Mouse (Mus musculus) ES-E14 (cell line): Measurements from ENCODE around the gene Lypd9. TPM values are rescaled to one million over a fixed set of nuclear protein-coding genes. Genes with fewer than 3 reads are reported as not detected.

Experiments
- DNase-seq: peaks from one replicate; pipeline ENCODE4 v3.0.0-alpha.2; 2013; ENCODE audit warnings: low read depth, low spot score
- H3K27ac ChIP-seq: 2 replicates; pipeline ENCODE4 v1.5.1; 2012; ENCODE audit warnings: low read depth, mild to moderate bottlenecking, low read length, moderate library complexity, mixed read lengths; ENCODE audit not compliant: poor library complexity, insufficient read depth, severe bottlenecking
- H3K36me3 ChIP-seq: 2 replicates; pipeline ENCODE4 v1.6.1; 2012; ENCODE audit warnings: mild to moderate bottlenecking, low read length, moderate library complexity, mixed read lengths; ENCODE audit not compliant: control insufficient read depth, poor library complexity, insufficient read depth, severe bottlenecking
- H3K4me1 ChIP-seq, 2 experiments: fragments of 150-350 bp in 1 of 2; sonication (generic) in 1 of 2; 2 replicates each; pipeline ENCODE4 v1.6.1; 2012; ENCODE audit warnings: low read length in 2 of 2, mild to moderate bottlenecking in 1 of 2, mixed read lengths in 1 of 2; ENCODE audit not compliant: control insufficient read depth in 2 of 2, insufficient read depth in 2 of 2, poor library complexity in 1 of 2
- H3K4me3 ChIP-seq, 2 experiments: fragments of 150-350 bp in 1 of 2; sonication (generic) in 1 of 2; 2 replicates each; pipeline ENCODE4 v1.5.1; 2012; ENCODE audit warnings: low read length in 2 of 2, low read depth in 1 of 2, mild to moderate bottlenecking in 1 of 2, mixed read lengths in 1 of 2; ENCODE audit not compliant: insufficient read depth in 1 of 2, poor library complexity in 1 of 2, severe bottlenecking in 1 of 2
- H3K9ac ChIP-seq: 2 replicates; pipeline ENCODE4 v1.6.1; 2012; ENCODE audit warnings: low read depth, mild to moderate bottlenecking, low read length, mixed read lengths; ENCODE audit not compliant: poor library complexity, insufficient read depth, severe bottlenecking
- H3K9me3 ChIP-seq: fragments of 150-350 bp; sonication (generic); 2 replicates; pipeline ENCODE4 v1.6.1; 2012; ENCODE audit warnings: low read depth, mild to moderate bottlenecking, low read length; ENCODE audit not compliant: control insufficient read depth, insufficient read depth
- CHD2 ChIP-seq: IDR thresholded peaks from 2 replicates; pipeline ENCODE4 v1.6.1; 2014; ENCODE audit warnings: mild to moderate bottlenecking, low read depth, low read length, inconsistent platforms
- HCFC1 ChIP-seq: IDR thresholded peaks from 2 replicates; pipeline ENCODE4 v1.6.1; 2012; ENCODE audit warnings: low read length, inconsistent platforms, borderline replicate concordance; ENCODE audit not compliant: insufficient read depth
- MAFK ChIP-seq: IDR thresholded peaks from 2 replicates; pipeline ENCODE4 v1.6.1; 2014; ENCODE audit warnings: mild to moderate bottlenecking, low read depth, low read length, inconsistent platforms; ENCODE audit not compliant: insufficient read depth
- ZC3H11A ChIP-seq: IDR thresholded peaks from 2 replicates; pipeline ENCODE4 v1.6.1; 2012; ENCODE audit warnings: low read depth, mild to moderate bottlenecking, inconsistent platforms, low read length, borderline replicate concordance
- ZNF384 ChIP-seq: IDR thresholded peaks from 2 replicates; pipeline ENCODE4 v1.6.1; 2012; ENCODE audit warnings: low read depth, low read length, inconsistent platforms
- in situ Hi-C, 2 experiments: fragments of 600-800 bp; cut with MboI; formaldehyde crosslinking; loops; one replicate each; pipeline ENCODE4 v1.15.1; 2025; ENCODE audit warnings: low sequenced_read_pairs in 2 of 2, inconsistent platforms in 1 of 2; ENCODE audit not compliant: unreplicated experiment in 2 of 2
- total RNA-seq: library from RNA; depleted of rRNA; stranded (reverse); fragments of 300-350 nt; gene quantifications from 2 replicates; pipeline ENCODE4 v1.2.3, GENCODE M21; 2012

Lypd9 gene
- total RNA-seq, 1 experiment, result not detected

GRCm38 (mm10) chr11:58462170-58462569 is 9.4 kb upstream of the Lypd9 start, which contains the start of gene Olfr30:
Olfr30 (minus strand) TSS chr11:58462270.
- in situ Hi-C loops, result no loop called here
- no peak for DNase-seq
- Histone ChIP-seq H3K9me3 (no peaks in the 10 kb centered on the region), H3K27ac (no peak within 1 kb of the TSS), H3K9ac (no peak within 1 kb of the TSS), H3K4me1 (no peaks in the 10 kb centered on the region), H3K4me3 (no peak within 1 kb of the TSS), H3K36me3 (no peaks in the 10 kb centered on the region)
- TF ChIP-seq ZC3H11A, result no peak
- no peak for TF ChIP-seq MAFK
- TF ChIP-seq ZNF384, result no peak
- TF ChIP-seq CHD2, result no peak

GRCm38 (mm10) chr11:58453592-58453991 is 869 bp upstream of the Lypd9 start:
- no peaks in the 10 kb centered on the region for H3K36me3 ChIP-seq
- no peak for DNase-seq
- no peak overlapping the region for H3K27ac ChIP-seq
- no peak overlapping the region for H3K9ac ChIP-seq
- no peaks in the 10 kb centered on the region for H3K9me3 ChIP-seq
- no peak overlapping the region for H3K4me3 ChIP-seq
- TF ChIP-seq HCFC1, result no peak
- no peak for TF ChIP-seq ZNF384
- no peak for TF ChIP-seq MAFK
- no peak for TF ChIP-seq ZC3H11A
- in situ Hi-C loops, result no loop called here
- H3K4me1 ChIP-seq, result no peaks in the 10 kb centered on the region

- no peak for DNase-seq
- Histone ChIP-seq H3K9me3 (no peaks in the 10 kb centered on the region), H3K27ac (no peak overlapping the region), H3K36me3 (no peaks in the 10 kb centered on the region), H3K4me1 (no peaks in the 10 kb centered on the region), H3K4me3 (no peak overlapping the region), H3K9ac (no peak overlapping the region)
- in situ Hi-C loops, result no loop called here
- no peak for TF ChIP-seq MAFK
- TF ChIP-seq ZC3H11A, result no peak
- no peak for TF ChIP-seq CHD2
- TF ChIP-seq HCFC1, result no peak
- no peak for TF ChIP-seq ZNF384
Observed at GRCm38 (mm10) chr11:58437866-58438265, 14.9 kb downstream of the Lypd9 start.

- Histone ChIP-seq H3K4me1 (no peaks in the 10 kb centered on the region), H3K4me3 (no peak within 1 kb of the TSS), H3K9ac (no peak within 1 kb of the TSS), H3K9me3 (no peaks in the 10 kb centered on the region), H3K27ac (no peak within 1 kb of the TSS), H3K36me3 (no peaks in the 10 kb centered on the region)
- DNase-seq, result no peak
- TF ChIP-seq ZNF384 (no peak), ZC3H11A (no peak), CHD2 (no peak), HCFC1 (no peak), MAFK (no peak)
- in situ Hi-C loops, result no loop called here
Observed at GRCm38 (mm10) chr11:58432259-58432658, 20.5 kb downstream of the Lypd9 start, which contains the start of gene Gm12253. Gm12253 (plus strand) TSS chr11:58432559.

GRCm38 (mm10) chr11:58420815-58421214 is 31.9 kb downstream of the Lypd9 start, which contains the start of gene 1810065E05Rik:
1810065E05Rik (plus strand) TSS chr11:58421111.
- TF ChIP-seq CHD2 (no peak), ZNF384 (no peak), HCFC1 (no peak), MAFK (no peak), ZC3H11A (no peak)
- H3K36me3 ChIP-seq, result no peaks in the 10 kb centered on the region
- H3K27ac ChIP-seq, result no peak within 1 kb of the TSS
- H3K4me1 ChIP-seq, result no peaks in the 10 kb centered on the region
- H3K4me3 ChIP-seq, result no peak within 1 kb of the TSS
- no peaks in the 10 kb centered on the region for H3K9me3 ChIP-seq
- no peak within 1 kb of the TSS for H3K9ac ChIP-seq
- DNase-seq, result no peak
- in situ Hi-C loops, result no loop called here
